ENCODE assay signal across 8 mouse cellular contexts in the genomic region with DNA sequence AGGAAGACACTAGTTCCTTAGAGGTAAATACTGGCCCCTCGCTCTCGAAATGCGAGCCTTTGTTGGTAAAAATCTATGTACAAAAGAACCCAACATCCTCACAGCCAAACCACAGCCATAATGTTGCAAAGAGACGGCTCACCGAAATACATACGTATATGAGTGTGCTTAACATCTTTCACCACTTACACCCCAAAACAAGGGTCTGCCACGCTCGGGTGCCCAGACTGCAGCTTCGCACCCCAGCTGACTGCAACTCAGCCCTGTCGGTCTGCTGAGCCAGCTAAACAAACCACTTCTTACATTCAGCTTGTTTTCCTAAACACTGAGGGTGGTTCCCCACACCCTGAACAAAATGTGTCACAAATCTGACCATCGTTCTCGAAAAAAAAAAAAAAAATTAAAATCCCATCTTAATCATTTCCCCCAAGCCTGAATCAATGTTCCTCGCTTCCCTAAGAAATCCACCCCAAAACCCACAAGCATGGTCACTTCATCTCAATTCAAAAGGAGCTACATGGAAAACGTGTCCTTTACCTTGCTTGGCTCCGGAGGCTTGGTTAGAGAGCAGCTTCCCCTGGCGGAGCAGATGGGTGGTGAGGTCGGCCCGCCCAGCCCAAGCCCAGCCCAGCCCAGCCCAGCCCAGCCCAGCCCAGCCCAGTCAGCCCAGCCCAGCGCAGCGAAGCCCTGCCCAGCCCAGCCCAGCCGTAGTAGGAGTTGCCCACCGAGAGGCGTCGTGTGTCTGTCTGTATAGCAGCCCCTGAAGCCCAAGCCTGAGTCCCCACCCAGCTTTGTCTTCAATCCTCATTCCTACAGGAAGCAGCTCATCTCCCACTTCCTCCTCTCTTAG. TPM values are rescaled to one million over a fixed set of nuclear protein-coding genes. Genes with fewer than 3 reads are reported as not detected.
DNase-seq lines count a peak whose midpoint lies in the region; ATAC-seq and TF ChIP-seq lines count a peak whose summit lies in the region.

No protein-coding gene starts in this region.

- H3K4me3 ChIP-seq in cortical plate, adult 2 months (ENCODE audit: insufficient read depth, low read length): peak overlapping the region; percentile 89

- DNase-seq in spleen, adult 18-20 months: peak; percentile 55 to 66
- no peak for DNase-seq in spleen, adult 12 weeks (ENCODE audit: low spot score)
- peak; percentile 56 for DNase-seq in gastrocnemius, postnatal 25 days
- DNase-seq in left cerebral cortex, postnatal 4 days: peak; percentile 90
- DNase-seq in mesoderm, embryonic 11.5 days (ENCODE audit: low read depth, low spot score): peak; percentile 89
- peak; percentile 34 for DNase-seq in right cerebral cortex, postnatal 25 days

- TF ChIP-seq POLR2A in cortical plate, adult 2 months (IDR thresholded peaks at IDR 0.05; ENCODE audit: extremely low read depth, insufficient read depth, low read length): peak; percentile 69

- peaks cover 5% of the 10 kb centered on the region for H3K4me1 ChIP-seq in cortical plate, adult 2 months (ENCODE audit: control insufficient read depth, insufficient read depth, low read length)

- peak overlapping the region; percentile 51 for H3K27ac ChIP-seq in cortical plate, adult 2 months (ENCODE audit: insufficient read depth, low read length)

- intact Hi-C loops in left cerebral cortex, postnatal 4 days (cut with DNase I): loop anchor here (5.0 to 10.0 kb wide), 2 partner anchors 86 to 132 kb away; no protein-coding TSS in a partner anchor

- ATAC-seq in inflammation-experienced regulatory T-cells, adult 6 months: peak; percentile 67

- no peak for TF ChIP-seq CTCF in cortical plate, adult 2 months (IDR thresholded peaks at IDR 0.05; ENCODE audit: extremely low read depth, insufficient read depth, low read length)

RNA-seq across cellular contexts. Expression of a gene that starts 0.8 kb away (rescaled TPM):
- 104 and 123 TPM in 2 replicates for polyA plus RNA-seq in cortical plate, adult 2 months (2012; rRNA removed)
- 1 to 10 TPM; 3.5 to 7.3 TPM for total RNA-seq in gastrocnemius, postnatal 25 days (2021)
- 100 to 1,000 TPM in 1 of 3 experiments, 10 to 100 TPM in 2; 56.4 to 107 (median 59.1) TPM for polyA plus RNA-seq in inflammation-experienced regulatory T-cells, adult 6 months (2017; shearing (Covaris generic))
- total RNA-seq in left cerebral cortex, postnatal 4 days (2021): 100 to 1,000 TPM; 813 to 824 TPM

Comparison
In these comparisons a context has a peak if more than half of its experiments do, and no peak if none do; other contexts are left out.
1. RNA of a gene that starts 0.8 kb away (total RNA-seq): 813 to 824 TPM in left cerebral cortex, postnatal 4 days; 3.5 to 7.3 TPM in gastrocnemius, postnatal 25 days; every median in the first group is over 10 times any median in the second.